Mouse (Mus musculus) spleen, embryonic (tissue): ENCODE data around the gene Gabrd.
"Not testable (repeated sequence)": the region's sequence is repeated elsewhere in the genome, so short reads cannot be mapped to it uniquely, and the experiment has no call there.

Experiments used
- CTCF ChIA-PET: fragments of 350-600 bp; sonication (Branson Sonifier 250); formaldehyde crosslinking; loops from one replicate; lab custom pipeline; 2022; lab: Charles Lee

Gene Gabrd

GRCm38 (mm10) chr4:155397511-155398221 lies at the start of gene Gabrd:
Gene Gabrd, minus strand, starts transcription at chr4:155398112.
- CTCF ChIA-PET, result no interaction called here

- CTCF ChIA-PET, result no interaction called here
These were observed 44.9 kb upstream of the Gabrd start for GRCm38 (mm10) chr4:155442808-155443207.

GRCm38 (mm10) chr4:155433993-155434392 lies 36.1 kb upstream of the Gabrd start:
- CTCF ChIA-PET, result no interaction called here

- CTCF ChIA-PET, result no interaction called here
These were observed 34.4 kb upstream of the Gabrd start for GRCm38 (mm10) chr4:155432358-155432757.

- CTCF ChIA-PET, result no interaction called here
These were observed 31.3 kb upstream of the Gabrd start for GRCm38 (mm10) chr4:155429202-155429601.

- CTCF ChIA-PET, result no interaction called here
These were observed 30.5 kb upstream of the Gabrd start for GRCm38 (mm10) chr4:155428442-155428841.

GRCm38 (mm10) chr4:155426272-155426671 lies 28.4 kb upstream of the Gabrd start:
- CTCF ChIA-PET, result no interaction called here

GRCm38 (mm10) chr4:155423988-155424387 lies 26.1 kb upstream of the Gabrd start:
- CTCF ChIA-PET, result no interaction called here

- CTCF ChIA-PET, result not testable (repeated sequence)
These were observed 23.8 kb upstream of the Gabrd start for GRCm38 (mm10) chr4:155421412-155422370.

GRCm38 (mm10) chr4:155420137-155420536 lies 22.2 kb upstream of the Gabrd start:
- CTCF ChIA-PET, result no interaction called here

- CTCF ChIA-PET, result no interaction called here
These were observed 16.8 kb upstream of the Gabrd start for GRCm38 (mm10) chr4:155414656-155415235.

- CTCF ChIA-PET, result no interaction called here
These were observed 15.9 kb upstream of the Gabrd start for GRCm38 (mm10) chr4:155413641-155414335.

GRCm38 (mm10) chr4:155412124-155412523 lies 14.2 kb upstream of the Gabrd start:
- CTCF ChIA-PET, result no interaction called here

GRCm38 (mm10) chr4:155409058-155409776 lies 11.3 kb upstream of the Gabrd start, which contains the start of gene Cfap74:
Gene Cfap74, plus strand, starts transcription at chr4:155409190.
- CTCF ChIA-PET, result no interaction called here

- CTCF ChIA-PET, result no interaction called here
These were observed 10.8 kb upstream of the Gabrd start for GRCm38 (mm10) chr4:155408695-155409057.

- CTCF ChIA-PET, result no interaction called here
These were observed 4.6 kb upstream of the Gabrd start for GRCm38 (mm10) chr4:155402489-155402888.

GRCm38 (mm10) chr4:155401121-155401520 lies 3.2 kb upstream of the Gabrd start:
- CTCF ChIA-PET, result no interaction called here

GRCm38 (mm10) chr4:155398222-155398540 lies 269 bp upstream of the Gabrd start:
- CTCF ChIA-PET, result no interaction called here

- CTCF ChIA-PET, result no interaction called here
These were observed 1.2 kb downstream of the Gabrd start for GRCm38 (mm10) chr4:155396751-155397150.

GRCm38 (mm10) chr4:155395471-155395870 lies 2.4 kb downstream of the Gabrd start:
- CTCF ChIA-PET, result no interaction called here

GRCm38 (mm10) chr4:155387166-155387565 lies 10.7 kb downstream of the Gabrd start:
- CTCF ChIA-PET, result no interaction called here
